Mouse (Mus musculus) stomach, postnatal 0 days (tissue): Measurements from ENCODE around the gene Sema4b.

ENCODE experiments used
- CTCF ChIP-seq: IDR thresholded peaks from 2 replicates; pipeline ENCODE4 v1.5.1; 2016; ENCODE audit warnings: antibody characterized with exemption, low read depth, mild to moderate bottlenecking, moderate library complexity
- EP300 ChIP-seq: optimal IDR thresholded peaks from 2 replicates; pipeline ENCODE3; 2016; ENCODE audit warnings: antibody characterized with exemption

GRCm38 (mm10) chr7:80154689-80155088 is 32.0 kb upstream of the Sema4b start:
- no peak for TF ChIP-seq EP300
- TF ChIP-seq CTCF: no peak
